Mouse (Mus musculus): ENCODE results near the gene 1700067K01Rik.

DNA sequence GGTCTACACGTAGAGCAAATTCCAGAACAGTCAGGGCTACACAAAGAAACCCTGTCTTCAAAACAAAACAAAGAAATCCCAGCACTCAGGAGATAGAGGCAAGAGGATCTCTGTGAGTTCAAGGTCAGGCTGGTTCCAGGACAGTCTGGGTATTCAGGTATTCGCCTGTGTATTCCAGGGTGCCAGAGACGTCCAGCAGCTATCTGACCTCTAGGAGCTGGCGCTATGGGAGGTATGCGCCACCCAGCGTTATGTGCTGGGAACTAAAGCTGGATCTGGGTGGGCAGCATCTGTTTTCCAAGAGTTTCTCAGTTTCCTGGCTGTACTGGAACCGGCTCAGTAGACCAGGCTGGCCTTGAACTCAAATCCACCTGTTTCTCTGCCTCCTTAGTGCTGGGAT, 7.1 kb downstream of the 1700067K01Rik start:
- TF ChIP-seq CTCF (conservative IDR thresholded peaks at IDR 0.05; ENCODE audit: low read length) (peak; percentile 38), NANOG (IDR thresholded peaks at IDR 0.05; ENCODE audit: borderline replicate concordance, low read length) (no peak), POU5F1 (IDR thresholded peaks at IDR 0.05; ENCODE audit: borderline replicate concordance, low read length) (no peak)
